ENCODE assay signal across 13 mouse cellular contexts in the genomic region with DNA sequence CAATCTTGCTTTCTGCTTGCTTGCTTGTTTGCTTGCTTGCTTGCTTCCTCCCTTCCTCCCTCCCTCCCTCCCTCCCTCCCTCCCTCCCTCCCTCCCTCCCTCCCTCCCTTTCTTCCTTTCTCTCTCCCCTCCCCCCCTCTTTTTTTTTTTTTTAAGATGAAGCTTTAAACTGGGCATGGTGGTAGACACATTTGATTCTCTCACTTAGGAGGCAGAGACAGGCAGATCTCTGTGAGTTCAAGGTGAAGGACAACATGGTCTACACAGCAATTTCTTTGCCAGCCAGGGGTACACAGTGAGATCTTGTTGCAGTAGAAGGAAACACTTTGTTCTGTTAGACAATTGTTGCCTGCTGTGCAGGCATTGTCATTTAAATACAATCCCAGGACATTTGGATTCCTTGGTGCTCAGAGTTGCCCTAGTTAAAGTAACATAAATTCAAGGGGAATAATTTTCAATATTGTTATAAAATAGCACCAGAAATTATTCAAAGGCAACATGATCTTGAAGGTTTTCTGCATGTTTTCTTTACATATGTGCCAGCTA.
"Had no signal": no experiment of that assay in that cellular context is flagged by ENCODE, and none has a peak within 500 bp of the region (broad histone marks: within the 10 kb centered on the region; RNA-seq: fewer than 3 reads in every experiment).

No protein-coding gene starts in this region.

- H3K27ac ChIP-seq: limb, embryonic 15.5 days; liver, embryonic 12.5 days; macrophage; midbrain, embryonic 12.5 days had no signal

- H3K4me2 ChIP-seq: limb, embryonic 15.5 days; liver, embryonic 12.5 days; lung, embryonic 14.5 days; midbrain, embryonic 12.5 days had no signal

- H3K27me3 ChIP-seq: limb, embryonic 15.5 days; liver, embryonic 12.5 days; megakaryocyte, embryonic 14.5 days; midbrain, embryonic 12.5 days had no signal

- DNase-seq: kidney, postnatal 25 days; layer of hippocampus, adult 9-11 months; layer of hippocampus, postnatal 36 days; lung, embryonic 14.5 days; lung, postnatal 14 days; right cerebral cortex, postnatal 25 days; thymus, adult 18-20 months; thymus, postnatal 14 days had no signal

- H3K9me3 ChIP-seq: limb, embryonic 15.5 days; liver, embryonic 12.5 days; megakaryocyte, embryonic 14.5 days; midbrain, embryonic 12.5 days had no signal

- H3K36me3 ChIP-seq: limb, embryonic 15.5 days; liver, embryonic 12.5 days; midbrain, embryonic 12.5 days had no signal

- H3K4me1 ChIP-seq: liver, embryonic 12.5 days; megakaryocyte, embryonic 14.5 days had no signal

- ATAC-seq: liver, embryonic 12.5 days had no signal

- H3K4me3 ChIP-seq: limb, embryonic 15.5 days; liver, embryonic 12.5 days; megakaryocyte, embryonic 14.5 days; midbrain, embryonic 12.5 days had no signal

- H3K9ac ChIP-seq: limb, embryonic 15.5 days; liver, embryonic 12.5 days; lung, embryonic 14.5 days; midbrain, embryonic 12.5 days had no signal
